Mouse (Mus musculus): ENCODE measurements at regions not wholly inside any gene's neighbourhood (a gene's known extent, or its start where the extent isn't known, plus 50 kb on each side); places are given as distances from the start of the nearest gene placed in this dataset.

- Histone ChIP-seq H3K4me1 (ENCODE audit: control insufficient read depth, insufficient read depth, low read length) (peaks cover 2% of the 10 kb centered on the region; the same call in 1 of the 2 replicates), H3K27ac (ENCODE audit: control insufficient read depth, insufficient read depth, low read depth, low read length) (no peak overlapping the region), H3K36me3 (ENCODE audit: control insufficient read depth, insufficient read depth, low read length) (no peaks in the 10 kb centered on the region), H3K27me3 (ENCODE audit: control insufficient read depth, insufficient read depth, low read length) (no peaks in the 10 kb centered on the region), H3K4me3 (ENCODE audit: control insufficient read depth, low read depth, low read length) (no peak overlapping the region)
- TF ChIP-seq CTCF (IDR thresholded peaks at IDR 0.05; ENCODE audit: control insufficient read depth, insufficient read depth, insufficient replicate concordance, low read depth, low read length) (no peak), POLR2A (IDR thresholded peaks at IDR 0.05; ENCODE audit: control insufficient read depth, low read depth, low read length) (no peak)
These were observed 94.6 kb upstream of the Plcb4 start for GRCm38 (mm10) chr2:135564231-135564630.

DNA sequence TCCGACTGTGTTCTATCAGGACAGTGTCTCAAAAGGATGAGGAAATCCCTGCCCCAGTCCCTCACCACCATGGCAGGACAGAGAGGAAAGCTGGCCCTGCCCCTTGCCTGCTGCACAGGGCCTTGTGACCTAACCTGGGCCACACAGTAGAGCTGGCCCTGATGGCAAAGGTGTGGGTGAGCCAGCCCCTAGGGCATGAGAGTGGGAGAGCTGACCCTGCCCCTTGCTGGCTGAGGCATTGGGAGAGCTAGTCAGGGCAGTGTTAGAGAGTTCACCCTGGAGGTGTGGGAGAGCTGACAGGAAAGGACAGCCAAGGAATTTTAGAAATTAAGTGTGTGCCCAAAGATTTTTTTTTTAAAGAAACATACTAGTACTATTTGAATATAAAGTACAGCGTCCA is 90.5 kb upstream of the Plcb4 start:
- H3K27me3 ChIP-seq (ENCODE audit: control insufficient read depth, insufficient read depth, low read length): no peaks in the 10 kb centered on the region
- no peak for TF ChIP-seq POLR2A (IDR thresholded peaks at IDR 0.05; ENCODE audit: control insufficient read depth, low read depth, low read length)
- no peak for TF ChIP-seq CTCF (IDR thresholded peaks at IDR 0.05; ENCODE audit: control insufficient read depth, insufficient read depth, insufficient replicate concordance, low read depth, low read length)
- no peak overlapping the region for H3K27ac ChIP-seq (ENCODE audit: control insufficient read depth, insufficient read depth, low read depth, low read length)
- no peaks in the 10 kb centered on the region for H3K36me3 ChIP-seq (ENCODE audit: control insufficient read depth, insufficient read depth, low read length)
- H3K4me1 ChIP-seq (ENCODE audit: control insufficient read depth, insufficient read depth, low read length): no peaks in the 10 kb centered on the region
- H3K4me3 ChIP-seq (ENCODE audit: control insufficient read depth, low read depth, low read length): no peak overlapping the region

DNA sequence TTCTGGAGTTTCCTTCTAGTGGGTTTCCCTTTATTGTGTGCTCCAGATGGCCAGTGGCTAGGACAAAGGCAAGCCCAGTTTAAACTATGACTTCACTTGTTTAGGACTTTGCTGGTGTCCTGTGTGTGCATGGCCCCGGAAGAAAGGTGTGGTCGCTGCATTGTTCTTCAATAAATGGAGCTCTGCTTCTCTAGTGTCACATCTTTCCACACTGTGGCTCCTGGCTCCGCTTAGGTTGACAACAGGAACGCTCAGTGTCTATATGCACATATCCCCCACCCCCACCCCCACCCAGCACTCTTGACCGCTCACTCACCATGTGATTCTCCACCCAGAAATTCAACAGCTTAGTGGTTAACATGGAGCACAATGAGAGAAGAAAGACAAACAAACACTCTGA is 87.2 kb upstream of the Plcb4 start:
- no peak for TF ChIP-seq POLR2A (IDR thresholded peaks at IDR 0.05; ENCODE audit: control insufficient read depth, low read depth, low read length)
- no peak for TF ChIP-seq CTCF (IDR thresholded peaks at IDR 0.05; ENCODE audit: control insufficient read depth, insufficient read depth, insufficient replicate concordance, low read depth, low read length)
- Histone ChIP-seq H3K36me3 (ENCODE audit: control insufficient read depth, insufficient read depth, low read length) (no peaks in the 10 kb centered on the region), H3K4me3 (ENCODE audit: control insufficient read depth, low read depth, low read length) (no peak overlapping the region), H3K27ac (ENCODE audit: control insufficient read depth, insufficient read depth, low read depth, low read length) (no peak overlapping the region), H3K27me3 (ENCODE audit: control insufficient read depth, insufficient read depth, low read length) (no peaks in the 10 kb centered on the region), H3K4me1 (ENCODE audit: control insufficient read depth, insufficient read depth, low read length) (no peaks in the 10 kb centered on the region)

DNA sequence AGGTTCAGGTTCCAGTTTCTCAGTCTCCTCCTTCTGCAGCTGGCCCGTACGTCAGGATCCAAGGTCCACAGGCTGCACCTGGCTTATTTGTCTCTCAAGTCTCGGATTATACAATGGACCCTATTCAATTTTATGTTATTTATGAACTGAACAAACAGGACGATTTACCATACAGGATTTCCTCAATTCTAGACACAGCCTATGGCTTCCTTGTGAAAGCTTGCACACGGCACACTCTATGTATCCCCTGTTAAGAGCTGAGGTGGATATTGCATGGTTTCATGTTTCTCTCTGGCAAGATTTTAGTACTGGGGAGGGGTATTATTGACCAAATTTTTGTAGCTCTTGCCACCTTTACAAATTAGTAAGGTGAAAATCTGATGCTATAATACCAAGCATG is 81.6 kb upstream of the Plcb4 start:
- Histone ChIP-seq H3K27me3 (ENCODE audit: control insufficient read depth, insufficient read depth, low read length) (no peaks in the 10 kb centered on the region), H3K4me1 (ENCODE audit: control insufficient read depth, insufficient read depth, low read length) (no peaks in the 10 kb centered on the region), H3K27ac (ENCODE audit: control insufficient read depth, insufficient read depth, low read depth, low read length) (no peak overlapping the region), H3K36me3 (ENCODE audit: control insufficient read depth, insufficient read depth, low read length) (no peaks in the 10 kb centered on the region), H3K4me3 (ENCODE audit: control insufficient read depth, low read depth, low read length) (no peak overlapping the region)
- TF ChIP-seq CTCF (IDR thresholded peaks at IDR 0.05; ENCODE audit: control insufficient read depth, insufficient read depth, insufficient replicate concordance, low read depth, low read length) (no peak), POLR2A (IDR thresholded peaks at IDR 0.05; ENCODE audit: control insufficient read depth, low read depth, low read length) (no peak)

GRCm38 (mm10) chr2:135578135-135578534 is 80.7 kb upstream of the Plcb4 start:
- no peak for TF ChIP-seq CTCF (IDR thresholded peaks at IDR 0.05; ENCODE audit: control insufficient read depth, insufficient read depth, insufficient replicate concordance, low read depth, low read length)
- no peak for TF ChIP-seq POLR2A (IDR thresholded peaks at IDR 0.05; ENCODE audit: control insufficient read depth, low read depth, low read length)
- Histone ChIP-seq H3K36me3 (ENCODE audit: control insufficient read depth, insufficient read depth, low read length) (no peaks in the 10 kb centered on the region), H3K4me1 (ENCODE audit: control insufficient read depth, insufficient read depth, low read length) (no peaks in the 10 kb centered on the region), H3K27me3 (ENCODE audit: control insufficient read depth, insufficient read depth, low read length) (no peaks in the 10 kb centered on the region), H3K27ac (ENCODE audit: control insufficient read depth, insufficient read depth, low read depth, low read length) (no peak overlapping the region), H3K4me3 (ENCODE audit: control insufficient read depth, low read depth, low read length) (no peak overlapping the region)

- no peak overlapping the region for H3K4me3 ChIP-seq (ENCODE audit: control insufficient read depth, low read depth, low read length)
- no peaks in the 10 kb centered on the region for H3K36me3 ChIP-seq (ENCODE audit: control insufficient read depth, insufficient read depth, low read length)
- H3K4me1 ChIP-seq (ENCODE audit: control insufficient read depth, insufficient read depth, low read length): no peaks in the 10 kb centered on the region
- TF ChIP-seq CTCF (IDR thresholded peaks at IDR 0.05; ENCODE audit: control insufficient read depth, insufficient read depth, insufficient replicate concordance, low read depth, low read length) (no peak), POLR2A (IDR thresholded peaks at IDR 0.05; ENCODE audit: control insufficient read depth, low read depth, low read length) (no peak)
- H3K27ac ChIP-seq (ENCODE audit: control insufficient read depth, insufficient read depth, low read depth, low read length): no peak overlapping the region
- no peaks in the 10 kb centered on the region for H3K27me3 ChIP-seq (ENCODE audit: control insufficient read depth, insufficient read depth, low read length)
These were observed 79.3 kb upstream of the Plcb4 start for GRCm38 (mm10) chr2:135579514-135579913.

GRCm38 (mm10) chr2:135580051-135580450 is 78.8 kb upstream of the Plcb4 start:
- TF ChIP-seq POLR2A (IDR thresholded peaks at IDR 0.05; ENCODE audit: control insufficient read depth, low read depth, low read length): no peak
- TF ChIP-seq CTCF (IDR thresholded peaks at IDR 0.05; ENCODE audit: control insufficient read depth, insufficient read depth, insufficient replicate concordance, low read depth, low read length): no peak
- Histone ChIP-seq H3K4me3 (ENCODE audit: control insufficient read depth, low read depth, low read length) (no peak overlapping the region), H3K4me1 (ENCODE audit: control insufficient read depth, insufficient read depth, low read length) (no peaks in the 10 kb centered on the region), H3K27me3 (ENCODE audit: control insufficient read depth, insufficient read depth, low read length) (no peaks in the 10 kb centered on the region), H3K27ac (ENCODE audit: control insufficient read depth, insufficient read depth, low read depth, low read length) (no peak overlapping the region), H3K36me3 (ENCODE audit: control insufficient read depth, insufficient read depth, low read length) (no peaks in the 10 kb centered on the region)

DNA sequence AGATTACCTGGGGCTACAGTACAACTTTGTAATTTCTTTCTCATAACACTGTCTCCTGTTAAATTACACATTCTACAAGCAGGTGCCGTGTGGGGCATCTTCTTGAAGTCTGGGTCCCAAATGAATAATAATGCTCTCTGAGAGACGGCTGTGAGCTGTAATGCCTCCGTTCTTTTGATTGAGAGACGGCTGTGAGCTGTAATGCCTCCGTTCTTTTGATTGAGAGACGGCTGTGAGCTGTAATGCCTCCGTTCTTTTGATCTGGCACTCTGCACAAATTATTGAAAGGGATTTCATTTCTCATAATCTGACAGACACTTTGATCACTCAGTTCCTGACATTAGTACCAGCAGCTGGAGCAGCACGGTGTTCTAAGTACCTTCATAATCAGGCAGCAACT is 76.5 kb upstream of the Plcb4 start:
- Histone ChIP-seq H3K27me3 (ENCODE audit: control insufficient read depth, insufficient read depth, low read length) (no peaks in the 10 kb centered on the region), H3K27ac (ENCODE audit: control insufficient read depth, insufficient read depth, low read depth, low read length) (no peak overlapping the region), H3K4me3 (ENCODE audit: control insufficient read depth, low read depth, low read length) (no peak overlapping the region), H3K4me1 (ENCODE audit: control insufficient read depth, insufficient read depth, low read length) (no peaks in the 10 kb centered on the region), H3K36me3 (ENCODE audit: control insufficient read depth, insufficient read depth, low read length) (no peaks in the 10 kb centered on the region)
- TF ChIP-seq CTCF (IDR thresholded peaks at IDR 0.05; ENCODE audit: control insufficient read depth, insufficient read depth, insufficient replicate concordance, low read depth, low read length): no peak
- no peak for TF ChIP-seq POLR2A (IDR thresholded peaks at IDR 0.05; ENCODE audit: control insufficient read depth, low read depth, low read length)
